Mouse (Mus musculus): Measurements from ENCODE around the gene Tmem41b. TPM values are rescaled to one million over a fixed set of nuclear protein-coding genes. Genes with fewer than 3 reads are reported as not detected.
"Not testable (repeated sequence)": the region's sequence is repeated elsewhere in the genome, so short reads cannot be mapped to it uniquely, and the experiment has no call there.

The Tmem41b gene
- polyA plus RNA-seq (2016; fragmentation: Nextera tagmentation; extraction: Ambion mirVana) = 68.4 and 73.9 TPM in 2 replicates

GRCm38 (mm10) chr7:109986775-109987174 is at the start of gene Tmem41b:
Gene Tmem41b (minus strand): TSS chr7:109986929.
- H3K4me3 ChIP-seq = peak within 1 kb of the TSS; percentile 75
- H3K27me3 ChIP-seq (ENCODE audit: low read depth, poor library complexity, severe bottlenecking); H3K9me3 ChIP-seq (replicated peaks); H3K4me1 ChIP-seq; DNase-seq (ENCODE audit: low spot score): not testable (repeated sequence)
- peaks cover 24% of the 10 kb centered on the region for H3K36me3 ChIP-seq
- peak within 1 kb of the TSS; percentile 87 for H3K27ac ChIP-seq
- WGBS = 41% methylated on average over 6 of the region's 6 CpGs

GRCm38 (mm10) chr7:110030342-110030741 is 43.6 kb upstream of the Tmem41b start:
- Histone ChIP-seq H3K9me3 (replicated peaks) (no peaks in the 10 kb centered on the region), H3K4me1 (no peaks in the 10 kb centered on the region), H3K4me3 (no peak overlapping the region), H3K27me3 (ENCODE audit: low read depth, poor library complexity, severe bottlenecking) (no peaks in the 10 kb centered on the region), H3K27ac (no peak overlapping the region), H3K36me3 (peaks cover 91% of the 10 kb centered on the region)
- no peak for DNase-seq (ENCODE audit: low spot score)
- WGBS = 92% methylated on average over 3 of the region's 3 CpGs

- H3K4me1 ChIP-seq = no peaks in the 10 kb centered on the region
- no peak overlapping the region for H3K27ac ChIP-seq
- H3K4me3 ChIP-seq = no peak overlapping the region
- no peak for DNase-seq (ENCODE audit: low spot score)
- H3K36me3 ChIP-seq = peaks cover 89% of the 10 kb centered on the region
- no peaks in the 10 kb centered on the region for H3K9me3 ChIP-seq (replicated peaks)
- no peaks in the 10 kb centered on the region for H3K27me3 ChIP-seq (ENCODE audit: low read depth, poor library complexity, severe bottlenecking)
- 82% methylated on average over 1 of the region's 1 CpGs for WGBS
Measured at GRCm38 (mm10) chr7:110028826-110029225, 42.1 kb upstream of the Tmem41b start.

GRCm38 (mm10) chr7:110026594-110026993 is 39.9 kb upstream of the Tmem41b start:
- DNase-seq (ENCODE audit: low spot score) = no peak
- no peak overlapping the region for H3K4me3 ChIP-seq
- no peaks in the 10 kb centered on the region for H3K9me3 ChIP-seq (replicated peaks)
- peaks cover 88% of the 10 kb centered on the region for H3K36me3 ChIP-seq
- no peaks in the 10 kb centered on the region for H3K27me3 ChIP-seq (ENCODE audit: low read depth, poor library complexity, severe bottlenecking)
- WGBS = 89% methylated on average over 2 of the region's 2 CpGs
- H3K4me1 ChIP-seq = no peaks in the 10 kb centered on the region
- H3K27ac ChIP-seq = no peak overlapping the region

- WGBS = 87% methylated on average over 1 of the region's 1 CpGs
- Histone ChIP-seq H3K27ac (no peak overlapping the region), H3K9me3 (replicated peaks) (no peaks in the 10 kb centered on the region), H3K4me3 (no peak overlapping the region), H3K27me3 (ENCODE audit: low read depth, poor library complexity, severe bottlenecking) (no peaks in the 10 kb centered on the region), H3K36me3 (peaks cover 65% of the 10 kb centered on the region), H3K4me1 (peaks cover 12% of the 10 kb centered on the region; the same call in 1 of the 2 replicates)
- no peak for DNase-seq (ENCODE audit: low spot score)
Measured at GRCm38 (mm10) chr7:110023553-110023952, 36.8 kb upstream of the Tmem41b start.

- H3K27ac ChIP-seq = peak overlapping the region; percentile 98
- no peaks in the 10 kb centered on the region for H3K9me3 ChIP-seq (replicated peaks)
- H3K4me3 ChIP-seq = peak overlapping the region; percentile 99
- under 1% methylated on average over 42 of the region's 42 CpGs for WGBS
- DNase-seq (ENCODE audit: low spot score) = no peak
- peaks cover 29% of the 10 kb centered on the region for H3K36me3 ChIP-seq
- peaks cover 12% of the 10 kb centered on the region; the same call in 1 of the 2 replicates for H3K4me1 ChIP-seq
- no peaks in the 10 kb centered on the region for H3K27me3 ChIP-seq (ENCODE audit: low read depth, poor library complexity, severe bottlenecking)
Measured at GRCm38 (mm10) chr7:110018631-110019482, 32.1 kb upstream of the Tmem41b start.

- peak; percentile 93 for DNase-seq (ENCODE audit: low spot score)
- Histone ChIP-seq H3K36me3 (peaks cover 24% of the 10 kb centered on the region), H3K4me1 (peaks cover 12% of the 10 kb centered on the region; the same call in 1 of the 2 replicates), H3K27me3 (ENCODE audit: low read depth, poor library complexity, severe bottlenecking) (no peaks in the 10 kb centered on the region), H3K27ac (peak within 1 kb of the TSS; percentile 98), H3K4me3 (peak within 1 kb of the TSS; percentile 99), H3K9me3 (replicated peaks) (no peaks in the 10 kb centered on the region)
- under 1% methylated on average over 48 of the region's 48 CpGs for WGBS
Measured at GRCm38 (mm10) chr7:110018117-110018630, 31.4 kb upstream of the Tmem41b start, which contains the start of gene Ipo7. Gene Ipo7 (plus strand): TSS chr7:110018274.

GRCm38 (mm10) chr7:110014272-110014671 is 27.5 kb upstream of the Tmem41b start:
- DNase-seq (ENCODE audit: low spot score) = no peak
- H3K36me3 ChIP-seq = no peaks in the 10 kb centered on the region
- 93% methylated on average over 5 of the region's 5 CpGs for WGBS
- H3K4me1 ChIP-seq = peaks cover 4% of the 10 kb centered on the region; the same call in 1 of the 2 replicates
- no peaks in the 10 kb centered on the region for H3K27me3 ChIP-seq (ENCODE audit: low read depth, poor library complexity, severe bottlenecking)
- H3K4me3 ChIP-seq = no peak overlapping the region
- H3K9me3 ChIP-seq (replicated peaks) = no peaks in the 10 kb centered on the region
- no peak overlapping the region for H3K27ac ChIP-seq

GRCm38 (mm10) chr7:110011417-110011816 is 24.7 kb upstream of the Tmem41b start:
- no peak overlapping the region for H3K27ac ChIP-seq
- 59% methylated on average over 1 of the region's 1 CpGs for WGBS
- no peak overlapping the region for H3K4me3 ChIP-seq
- no peak for DNase-seq (ENCODE audit: low spot score)
- no peaks in the 10 kb centered on the region for H3K4me1 ChIP-seq
- H3K36me3 ChIP-seq = no peaks in the 10 kb centered on the region
- no peaks in the 10 kb centered on the region for H3K9me3 ChIP-seq (replicated peaks)
- no peaks in the 10 kb centered on the region for H3K27me3 ChIP-seq (ENCODE audit: low read depth, poor library complexity, severe bottlenecking)

GRCm38 (mm10) chr7:110009084-110009483 is 22.4 kb upstream of the Tmem41b start:
- Histone ChIP-seq H3K9me3 (replicated peaks) (no peaks in the 10 kb centered on the region), H3K27me3 (ENCODE audit: low read depth, poor library complexity, severe bottlenecking) (no peaks in the 10 kb centered on the region), H3K36me3 (no peaks in the 10 kb centered on the region), H3K4me3 (no peak overlapping the region), H3K4me1 (no peaks in the 10 kb centered on the region), H3K27ac (no peak overlapping the region)
- DNase-seq (ENCODE audit: low spot score) = no peak
- WGBS = 94% methylated on average over 6 of the region's 6 CpGs

GRCm38 (mm10) chr7:110008513-110008912 is 21.8 kb upstream of the Tmem41b start:
- 97% methylated on average over 1 of the region's 1 CpGs for WGBS
- no peak overlapping the region for H3K27ac ChIP-seq
- no peaks in the 10 kb centered on the region for H3K27me3 ChIP-seq (ENCODE audit: low read depth, poor library complexity, severe bottlenecking)
- H3K36me3 ChIP-seq = no peaks in the 10 kb centered on the region
- no peaks in the 10 kb centered on the region for H3K9me3 ChIP-seq (replicated peaks)
- DNase-seq (ENCODE audit: low spot score) = no peak
- no peaks in the 10 kb centered on the region; the same call in 1 of the 2 replicates for H3K4me1 ChIP-seq
- no peak overlapping the region for H3K4me3 ChIP-seq

- H3K9me3 ChIP-seq (replicated peaks) = no peaks in the 10 kb centered on the region
- H3K36me3 ChIP-seq = no peaks in the 10 kb centered on the region
- H3K27ac ChIP-seq = no peak overlapping the region
- no peak for DNase-seq (ENCODE audit: low spot score)
- H3K27me3 ChIP-seq (ENCODE audit: low read depth, poor library complexity, severe bottlenecking) = no peaks in the 10 kb centered on the region
- H3K4me1 ChIP-seq = peaks cover 7% of the 10 kb centered on the region
- WGBS = 76% methylated on average over 5 of the region's 5 CpGs
- no peak overlapping the region for H3K4me3 ChIP-seq
Measured at GRCm38 (mm10) chr7:110006471-110007195, 19.9 kb upstream of the Tmem41b start.

GRCm38 (mm10) chr7:110005976-110006375 is 19.2 kb upstream of the Tmem41b start:
- no peaks in the 10 kb centered on the region for H3K9me3 ChIP-seq (replicated peaks)
- no peak overlapping the region for H3K4me3 ChIP-seq
- H3K27ac ChIP-seq = no peak overlapping the region
- peaks cover 7% of the 10 kb centered on the region for H3K4me1 ChIP-seq
- no peaks in the 10 kb centered on the region for H3K27me3 ChIP-seq (ENCODE audit: low read depth, poor library complexity, severe bottlenecking)
- DNase-seq (ENCODE audit: low spot score) = no peak
- no peaks in the 10 kb centered on the region for H3K36me3 ChIP-seq

Measured in limb, embryonic 10.5 days (tissue).